In genomic region chr10:42131798-42132197, GRCm38 (mm10) we compare ENCODE assay signal across 21 mouse cellular contexts.
DNase-seq lines count a peak whose midpoint lies in the region; ATAC-seq and TF ChIP-seq lines count a peak whose summit lies in the region.
"Had no signal": no experiment of that assay in that cellular context is flagged by ENCODE, and none has a peak within 500 bp of the region (broad histone marks: within the 10 kb centered on the region; RNA-seq: fewer than 3 reads in every experiment).

No protein-coding gene starts in this region.

- WGBS in heart, adult 2 months: 89% methylated on average over 6 of the region's 6 CpGs
- 72% methylated on average over 6 of the region's 6 CpGs for WGBS in liver, embryonic 14.5 days (ENCODE audit: insufficient replicate concordance)
- WGBS in liver, embryonic 12.5 days (ENCODE audit: insufficient replicate concordance): 72% methylated on average over 6 of the region's 6 CpGs

- intact Hi-C loops in heart, adult 2 months (cut with DNase I): no loop called here

- ATAC-seq in liver, embryonic 14.5 days (ENCODE audit: insufficient read depth): no peak
- ATAC-seq in liver, embryonic 12.5 days: no peak
- ATAC-seq: forebrain, embryonic 15.5 days; inflammation-experienced regulatory T-cells, adult 6 months; midbrain, embryonic 15.5 days had no signal

- H3K27ac ChIP-seq in heart, adult 2 months: no peak overlapping the region
- no peak overlapping the region for H3K27ac ChIP-seq in liver, embryonic 14.5 days
- no peak overlapping the region for H3K27ac ChIP-seq in liver, embryonic 12.5 days
- H3K27ac ChIP-seq in MEL (ENCODE audit: control insufficient read depth, low read depth, low read length): no peak overlapping the region
- H3K27ac ChIP-seq: forebrain, embryonic 15.5 days; heart, embryonic 15.5 days; hindbrain, embryonic 14.5 days; midbrain, embryonic 15.5 days had no signal

- H3K4me3 ChIP-seq in heart, adult 2 months: no peak overlapping the region
- no peak overlapping the region for H3K4me3 ChIP-seq in liver, embryonic 14.5 days (ENCODE audit: insufficient read depth in 1 of 2, low read depth in 2 of 2, low read length in 2 of 2)
- no peak overlapping the region for H3K4me3 ChIP-seq in liver, embryonic 12.5 days
- no peak overlapping the region for H3K4me3 ChIP-seq in MEL (ENCODE audit: control insufficient read depth in 1 of 2, insufficient read depth in 1 of 2, low read depth in 2 of 2, low read length in 2 of 2)
- H3K4me3 ChIP-seq: forebrain, embryonic 15.5 days; heart, embryonic 15.5 days; midbrain, embryonic 15.5 days; myocyte had no signal

- no peak for TF ChIP-seq POLR2A in heart, adult 2 months (IDR thresholded peaks at IDR 0.05; ENCODE audit: insufficient read depth, low read depth, low read length)
- no peak for TF ChIP-seq POLR2A in MEL (IDR thresholded peaks at IDR 0.05; ENCODE audit: control insufficient read depth in 1 of 2, insufficient read depth in 1 of 2, low read depth in 1 of 2, low read length in 2 of 2, poor library complexity in 1 of 2)

- no peaks in the 10 kb centered on the region for H3K79me2 ChIP-seq in heart, adult 2 months (replicated peaks; ENCODE audit: control insufficient read depth, insufficient read depth, low read length)
- H3K79me2 ChIP-seq in MEL (ENCODE audit: control insufficient read depth, insufficient read depth, low read length, poor library complexity): no peaks in the 10 kb centered on the region

- H3K36me3 ChIP-seq in heart, adult 2 months (ENCODE audit: control insufficient read depth, insufficient read depth, low read length): no peaks in the 10 kb centered on the region
- H3K36me3 ChIP-seq in liver, embryonic 14.5 days (replicated peaks; ENCODE audit: control insufficient read depth, insufficient read depth, low read depth): no peaks in the 10 kb centered on the region
- no peaks in the 10 kb centered on the region for H3K36me3 ChIP-seq in liver, embryonic 12.5 days
- H3K36me3 ChIP-seq in MEL (ENCODE audit: control insufficient read depth in 1 of 2, insufficient read depth in 2 of 2, low read length in 2 of 2): no peaks in the 10 kb centered on the region
- H3K36me3 ChIP-seq: forebrain, embryonic 15.5 days; heart, embryonic 15.5 days; midbrain, embryonic 15.5 days had no signal

- H3K9ac ChIP-seq in heart, adult 2 months (ENCODE audit: low read depth, low read length): no peak overlapping the region
- no peak overlapping the region for H3K9ac ChIP-seq in liver, embryonic 14.5 days (replicated peaks)
- H3K9ac ChIP-seq in liver, embryonic 12.5 days: no peak overlapping the region
- H3K9ac ChIP-seq in MEL (ENCODE audit: control insufficient read depth, low read depth, low read length, poor library complexity, severe bottlenecking): no peak overlapping the region
- H3K9ac ChIP-seq: forebrain, embryonic 15.5 days; heart, embryonic 15.5 days; hindbrain, embryonic 14.5 days; midbrain, embryonic 15.5 days had no signal

- TF ChIP-seq EP300 in heart, adult 2 months (IDR thresholded peaks at IDR 0.05; ENCODE audit: insufficient read depth, low read depth, low read length): no peak
- no peak for TF ChIP-seq EP300 in liver, embryonic 14.5 days (IDR thresholded peaks at IDR 0.05; ENCODE audit: low read depth)
- no peak for TF ChIP-seq EP300 in MEL (IDR thresholded peaks at IDR 0.05; ENCODE audit: low read depth in 1 of 2, low read length in 2 of 2)

- peak; percentile 43 for TF ChIP-seq RAD21 in MEL (IDR thresholded peaks at IDR 0.05; ENCODE audit: low read depth, low read length)

- H3K9me3 ChIP-seq in liver, embryonic 14.5 days (ENCODE audit: control insufficient read depth, low read length): no peaks in the 10 kb centered on the region
- H3K9me3 ChIP-seq in liver, embryonic 12.5 days (replicated peaks): no peaks in the 10 kb centered on the region
- no peaks in the 10 kb centered on the region for H3K9me3 ChIP-seq in MEL (replicated peaks; ENCODE audit: insufficient read depth, low read length)
- H3K9me3 ChIP-seq: forebrain, embryonic 15.5 days; heart, embryonic 15.5 days; midbrain, embryonic 15.5 days had no signal

- H3K4me2 ChIP-seq in liver, embryonic 14.5 days (ENCODE audit: low read depth): no peak overlapping the region
- no peak overlapping the region for H3K4me2 ChIP-seq in liver, embryonic 12.5 days
- H3K4me2 ChIP-seq: forebrain, embryonic 15.5 days; heart, embryonic 15.5 days; hindbrain, embryonic 14.5 days; midbrain, embryonic 15.5 days had no signal

- no peak for DNase-seq in heart, adult 2 months
- DNase-seq in heart, adult 8-10 months (ENCODE audit: low spot score): no peak
- DNase-seq in liver, embryonic 14.5 days (ENCODE audit: low read depth in 3 of 3, low spot score in 3 of 3): no peak
- DNase-seq in 416B (ENCODE audit: low read depth): peak; percentile 37
- peak; percentile 35 for DNase-seq in MEL (ENCODE audit: low read depth, low spot score)
- DNase-seq in thymus, postnatal 4 days: no peak
- no peak for DNase-seq in layer of hippocampus, adult 9-11 months
- DNase-seq: adrenal gland, postnatal 10 days; B cell, adult 2 months; cerebellum, adult 9-10 months; kidney, adult 9 months; kidney, postnatal 4 days; right cerebral cortex, postnatal 4 days; thymus, postnatal 25 days had no signal

- H3K4me1 ChIP-seq in heart, adult 2 months (ENCODE audit: control insufficient read depth, insufficient read depth, low read length): no peaks in the 10 kb centered on the region; the same call in 1 of the 2 replicates
- H3K4me1 ChIP-seq in liver, embryonic 14.5 days (replicated peaks; ENCODE audit: control insufficient read depth in 2 of 2, insufficient read depth in 2 of 2, low read length in 1 of 2): no peaks in the 10 kb centered on the region
- no peaks in the 10 kb centered on the region; the same call in 1 of the 2 replicates for H3K4me1 ChIP-seq in liver, embryonic 12.5 days
- no peaks in the 10 kb centered on the region for H3K4me1 ChIP-seq in MEL (ENCODE audit: control insufficient read depth in 1 of 2, insufficient read depth in 2 of 2, low read length in 2 of 2)
- H3K4me1 ChIP-seq: forebrain, embryonic 15.5 days; heart, embryonic 15.5 days; midbrain, embryonic 15.5 days had no signal

- H3K27me3 ChIP-seq in heart, adult 2 months (ENCODE audit: control insufficient read depth, insufficient read depth, low read length): no peaks in the 10 kb centered on the region
- no peaks in the 10 kb centered on the region for H3K27me3 ChIP-seq in liver, embryonic 14.5 days (ENCODE audit: control insufficient read depth, insufficient read depth, low read length)
- no peaks in the 10 kb centered on the region for H3K27me3 ChIP-seq in liver, embryonic 12.5 days (replicated peaks)
- H3K27me3 ChIP-seq in MEL (ENCODE audit: control insufficient read depth in 1 of 2, insufficient read depth in 2 of 2, low read length in 2 of 2): no peaks in the 10 kb centered on the region
- H3K27me3 ChIP-seq: forebrain, embryonic 15.5 days; heart, embryonic 15.5 days; midbrain, embryonic 15.5 days had no signal

- peak; percentile 34 for TF ChIP-seq CTCF in heart, adult 2 months (IDR thresholded peaks at IDR 0.05)
- peak; percentile 37 for TF ChIP-seq CTCF in liver, embryonic 14.5 days (IDR thresholded peaks at IDR 0.05; ENCODE audit: low read depth)
- TF ChIP-seq CTCF in MEL (IDR thresholded peaks at IDR 0.05 in 2 of 3, conservative IDR thresholded peaks at IDR 0.05 in 1 of 3; ENCODE audit: control insufficient read depth in 1 of 3, insufficient read depth in 1 of 3, low read depth in 2 of 3, low read length in 3 of 3, poor library complexity in 1 of 3, severe bottlenecking in 1 of 3): peak in 1 of 3 experiments; percentile 53; a peak in 2 of 6 replicates

TF ChIP-seq in MEL, 35 proteins besides CTCF, POLR2A, EP300 and RAD21:
- no peak for TF ChIP-seq ETS1 (IDR thresholded peaks at IDR 0.05; ENCODE audit: low read depth, low read length)
- TF ChIP-seq MYC (IDR thresholded peaks at IDR 0.05; ENCODE audit: low read depth, low read length): no peak
- no peak for TF ChIP-seq HCFC1 (IDR thresholded peaks at IDR 0.05; ENCODE audit: low read depth, low read length)
- TF ChIP-seq MAZ (IDR thresholded peaks at IDR 0.05; ENCODE audit: low read depth, low read length): no peak
- TF ChIP-seq SMC3 (IDR thresholded peaks at IDR 0.05; ENCODE audit: low read depth, low read length): peak; percentile 64
- TF ChIP-seq ZNF384 (IDR thresholded peaks at IDR 0.05; ENCODE audit: low read depth, low read length): no peak
- TF ChIP-seq MAFK (IDR thresholded peaks at IDR 0.05; ENCODE audit: borderline replicate concordance, low read depth, low read length): no peak
- TF ChIP-seq CHD1 (IDR thresholded peaks at IDR 0.05; ENCODE audit: low read depth, low read length): no peak
- TF ChIP-seq MAX (IDR thresholded peaks at IDR 0.05; ENCODE audit: low read length): no peak
- no peak for TF ChIP-seq MXI1 (IDR thresholded peaks at IDR 0.05; ENCODE audit: low read depth, low read length)
- no peak for TF ChIP-seq MYB (IDR thresholded peaks at IDR 0.05; ENCODE audit: low read depth, low read length)
- TF ChIP-seq E2F4 (IDR thresholded peaks at IDR 0.05; ENCODE audit: borderline replicate concordance, low read depth, low read length): no peak
- TF ChIP-seq CHD2 (IDR thresholded peaks at IDR 0.05; ENCODE audit: low read length): no peak
- no peak for TF ChIP-seq TAL1 (IDR thresholded peaks at IDR 0.05; ENCODE audit: low read length)
- TF ChIP-seq ZC3H11A (IDR thresholded peaks at IDR 0.05; ENCODE audit: low read depth, low read length): peak; percentile 48

Comparison
In these comparisons a context has a peak if more than half of its experiments do, and no peak if none do; other contexts are left out.
1. DNase-seq: peak in 416B (single experiment) and MEL (single experiment); none in heart, adult 2 months (0 of 2), heart, adult 8-10 months (single experiment), liver, embryonic 14.5 days (0 of 3), thymus, postnatal 4 days (single experiment) and layer of hippocampus, adult 9-11 months (single experiment).